ENCODE assay signal across 7 mouse cellular contexts in genomic region chr1:72236363-72237006, GRCm38 (mm10). TPM values are rescaled to one million over a fixed set of nuclear protein-coding genes. Genes with fewer than 3 reads are reported as not detected.
DNase-seq lines count a peak whose midpoint lies in the region; ATAC-seq and TF ChIP-seq lines count a peak whose summit lies in the region.
"Not testable (repeated sequence)": the region's sequence is repeated elsewhere in the genome, so short reads cannot be mapped to it uniquely, and the experiment has no call there.

No protein-coding gene starts in this region.

- not testable (repeated sequence) for TF ChIP-seq POLR2A in small intestine, adult 2 months (IDR thresholded peaks at IDR 0.05; ENCODE audit: low read depth, low read length)

- H3K27me3 ChIP-seq in embryonic facial prominence, embryonic 11.5 days (ENCODE audit: control insufficient read depth, insufficient read depth, low read length); intestine, postnatal 0 days (replicated peaks; ENCODE audit: control insufficient read depth, insufficient read depth, low read length); midbrain, embryonic 11.5 days (ENCODE audit: control insufficient read depth, insufficient read depth, low read length); small intestine, adult 2 months (ENCODE audit: control insufficient read depth, insufficient read depth, low read length): not testable (repeated sequence)
- H3K27me3 ChIP-seq in limb, embryonic 10.5 days (ENCODE audit: low read depth, poor library complexity, severe bottlenecking) = peaks cover 22% of the 10 kb centered on the region

- not testable (repeated sequence) for H3K9me3 ChIP-seq in embryonic facial prominence, embryonic 11.5 days (replicated peaks; ENCODE audit: control insufficient read depth, low read length); intestine, postnatal 0 days (ENCODE audit: control insufficient read depth); limb, embryonic 10.5 days (replicated peaks); midbrain, embryonic 11.5 days (ENCODE audit: control insufficient read depth, low read length)

- H3K4me2 ChIP-seq in embryonic facial prominence, embryonic 11.5 days (ENCODE audit: low read depth, low read length) = peak overlapping the region; percentile 62
- H3K4me2 ChIP-seq in intestine, postnatal 0 days (replicated peaks; ENCODE audit: low read depth) = peak overlapping the region; percentile 92
- peak overlapping the region; percentile 51 for H3K4me2 ChIP-seq in midbrain, embryonic 11.5 days

- H3K4me3 ChIP-seq in embryonic facial prominence, embryonic 11.5 days (ENCODE audit: low read depth, low read length) = peak overlapping the region; percentile 49
- peak overlapping the region; percentile 42 for H3K4me3 ChIP-seq in intestine, postnatal 0 days (ENCODE audit: low read depth, low read length)
- H3K4me3 ChIP-seq in limb, embryonic 10.5 days = peak overlapping the region; percentile 62
- H3K4me3 ChIP-seq in midbrain, embryonic 11.5 days (ENCODE audit: low read depth, low read length) = peak overlapping the region; percentile 43
- H3K4me3 ChIP-seq in small intestine, adult 2 months (ENCODE audit: low read depth, low read length) = peak overlapping the region; percentile 69

- H3K36me3 ChIP-seq in embryonic facial prominence, embryonic 11.5 days (replicated peaks; ENCODE audit: control insufficient read depth, insufficient read depth, low read depth, low read length); intestine, postnatal 0 days (ENCODE audit: control insufficient read depth, insufficient read depth); limb, embryonic 10.5 days; midbrain, embryonic 11.5 days (ENCODE audit: control insufficient read depth, insufficient read depth, low read length); small intestine, adult 2 months (ENCODE audit: control insufficient read depth, insufficient read depth, low read length): not testable (repeated sequence)

- peak overlapping the region; percentile 59 for H3K9ac ChIP-seq in embryonic facial prominence, embryonic 11.5 days (replicated peaks; ENCODE audit: low read length)
- peak overlapping the region; percentile 34; the same call in 1 of the 2 replicates for H3K9ac ChIP-seq in intestine, postnatal 0 days (ENCODE audit: low read depth, low read length)
- peak overlapping the region; percentile 46 for H3K9ac ChIP-seq in midbrain, embryonic 11.5 days (ENCODE audit: low read length)

- TF ChIP-seq CTCF in intestine, postnatal 0 days (IDR thresholded peaks at IDR 0.05; ENCODE audit: low read depth) = peak; percentile 38; the same call in 1 of the 2 replicates
- TF ChIP-seq CTCF in small intestine, adult 2 months (IDR thresholded peaks at IDR 0.05; ENCODE audit: extremely low read depth, insufficient read length, insufficient replicate concordance, low read depth, low read length) = not testable (repeated sequence)

- peak overlapping the region; percentile 52; the same call in 1 of the 2 replicates for H3K27ac ChIP-seq in embryonic facial prominence, embryonic 11.5 days (replicated peaks; ENCODE audit: low read depth, low read length)
- 0 out of 2 replicates have a peak overlapping the region, but pooled peaks have one; percentile 30 for H3K27ac ChIP-seq in intestine, postnatal 0 days (ENCODE audit: low read depth, low read length)
- H3K27ac ChIP-seq in limb, embryonic 10.5 days = peak overlapping the region; percentile 83
- H3K27ac ChIP-seq in midbrain, embryonic 11.5 days (ENCODE audit: low read depth, low read length) = not testable (repeated sequence)
- peak overlapping the region; percentile 60 for H3K27ac ChIP-seq in small intestine, adult 2 months (ENCODE audit: insufficient read depth, low read depth, low read length)

- H3K4me1 ChIP-seq in embryonic facial prominence, embryonic 11.5 days (ENCODE audit: control insufficient read depth, insufficient read depth, low read length); intestine, postnatal 0 days (replicated peaks; ENCODE audit: control insufficient read depth, insufficient read depth, low read length); midbrain, embryonic 11.5 days (ENCODE audit: control insufficient read depth, insufficient read depth, low read length); small intestine, adult 2 months (ENCODE audit: control insufficient read depth, insufficient read depth, insufficient read length, low read length): not testable (repeated sequence)
- peaks cover 13% of the 10 kb centered on the region for H3K4me1 ChIP-seq in limb, embryonic 10.5 days

- WGBS in embryonic facial prominence, embryonic 11.5 days = under 1% methylated on average over 35 of the region's 50 CpGs
- under 1% methylated on average over 35 of the region's 50 CpGs for WGBS in intestine, postnatal 0 days
- under 1% methylated on average over 39 of the region's 50 CpGs for WGBS in limb, embryonic 10.5 days
- under 1% methylated on average over 35 of the region's 50 CpGs for WGBS in midbrain, embryonic 11.5 days
- WGBS in small intestine, adult 2 months = under 1% methylated on average over 37 of the region's 50 CpGs

- peak; percentile 86 for DNase-seq in adrenal gland, adult 2 months
- DNase-seq in embryonic facial prominence, embryonic 11.5 days (ENCODE audit: low spot score) = peak; percentile 86
- DNase-seq in heart, adult 11 months = peak; percentile 98
- peak; percentile 86 for DNase-seq in limb, embryonic 10.5 days (ENCODE audit: low spot score)
- peak; percentile 97 for DNase-seq in midbrain, embryonic 11.5 days (ENCODE audit: low spot score, missing footprints)

- peak; percentile 81 for ATAC-seq in embryonic facial prominence, embryonic 11.5 days (replicated peaks; ENCODE audit: insufficient number of reproducible peaks, low FRiP score, low TSS enrichment, low read depth)
- ATAC-seq in intestine, postnatal 0 days = peak; percentile 84
- ATAC-seq in midbrain, embryonic 11.5 days (ENCODE audit: low FRiP score) = peak; percentile 86

RNA-seq across cellular contexts. Expression of gene Mreg, which starts 24.4 kb away (rescaled TPM):
- total RNA-seq in adrenal gland, adult 2 months (2021) = 1 to 10 TPM; 1.8 to 2.9 TPM
- 0.22 and 0.49 TPM in 2 replicates for polyA plus RNA-seq in adrenal gland, adult 2 months (2012; rRNA removed)
- polyA plus RNA-seq in embryonic facial prominence, embryonic 11.5 days (2014; fragmentation: Nextera tagmentation; extraction: Ambion mirVana) = 24.2 and 24.7 TPM in 2 replicates
- polyA plus RNA-seq in intestine, postnatal 0 days (2015; fragmentation: Nextera tagmentation; extraction: Ambion mirVana) = 26.6 and 37.7 TPM in 2 replicates
- polyA plus RNA-seq in limb, embryonic 10.5 days (2016; fragmentation: Nextera tagmentation; extraction: Ambion mirVana) = 3.1 and 4.4 TPM in 2 replicates
- 5.5 and 6.3 TPM in 2 replicates for polyA plus RNA-seq in midbrain, embryonic 11.5 days (2014; fragmentation: Nextera tagmentation; extraction: Ambion mirVana)
- polyA plus RNA-seq in small intestine, adult 2 months (2012; rRNA removed) = 0.94 and 11.0 TPM in 2 replicates

RNA-seq across cellular contexts. Expression of gene Pecr, which starts 47.6 kb away (rescaled TPM):
- total RNA-seq in adrenal gland, adult 2 months (2021) = 10 to 100 TPM; 20.4 to 33.6 TPM
- 6.6 and 7.0 TPM in 2 replicates for polyA plus RNA-seq in adrenal gland, adult 2 months (2012; rRNA removed)
- polyA plus RNA-seq in embryonic facial prominence, embryonic 11.5 days (2014; fragmentation: Nextera tagmentation; extraction: Ambion mirVana) = 23.0 and 23.3 TPM in 2 replicates
- polyA plus RNA-seq in intestine, postnatal 0 days (2015; fragmentation: Nextera tagmentation; extraction: Ambion mirVana) = 67.9 and 88.6 TPM in 2 replicates
- 30.7 and 31.9 TPM in 2 replicates for polyA plus RNA-seq in limb, embryonic 10.5 days (2016; fragmentation: Nextera tagmentation; extraction: Ambion mirVana)
- polyA plus RNA-seq in midbrain, embryonic 11.5 days (2014; fragmentation: Nextera tagmentation; extraction: Ambion mirVana) = 14.5 and 14.7 TPM in 2 replicates
- 2.9 and 3.1 TPM in 2 replicates for polyA plus RNA-seq in small intestine, adult 2 months (2012; rRNA removed)

RNA-seq across cellular contexts. Expression of gene Tmem169, which starts 47.7 kb away (rescaled TPM):
- under 1 TPM; 0.66 to 0.75 TPM for total RNA-seq in adrenal gland, adult 2 months (2021)
- polyA plus RNA-seq in adrenal gland, adult 2 months (2012; rRNA removed) = 0.16 and 0.19 TPM in 2 replicates
- 7.0 and 7.3 TPM in 2 replicates for polyA plus RNA-seq in embryonic facial prominence, embryonic 11.5 days (2014; fragmentation: Nextera tagmentation; extraction: Ambion mirVana)
- polyA plus RNA-seq in intestine, postnatal 0 days (2015; fragmentation: Nextera tagmentation; extraction: Ambion mirVana) = 1.3 TPM in 2 replicates
- polyA plus RNA-seq in limb, embryonic 10.5 days (2016; fragmentation: Nextera tagmentation; extraction: Ambion mirVana) = 2.0 and 4.7 TPM in 2 replicates
- polyA plus RNA-seq in midbrain, embryonic 11.5 days (2014; fragmentation: Nextera tagmentation; extraction: Ambion mirVana) = 14.2 and 14.4 TPM in 2 replicates
- polyA plus RNA-seq in small intestine, adult 2 months (2012; rRNA removed) = 0.04 TPM in 1 of 2 replicates, not detected in the other
